Mouse (Mus musculus): ENCODE data around the gene Fam71b.

GRCm38 (mm10) chr11:46401555-46401954, 5.2 kb downstream of the Fam71b start:
- TF ChIP-seq TAL1 (IDR thresholded peaks at IDR 0.05; ENCODE audit: low read length) (no peak), GATA1 (IDR thresholded peaks at IDR 0.05; ENCODE audit: low read length) (no peak)
